Mouse (Mus musculus): Measurements from ENCODE around the gene Timm29. TPM values are rescaled to one million over a fixed set of nuclear protein-coding genes. Genes with fewer than 3 reads are reported as not detected.

Timm29 gene
- polyA plus RNA-seq, 1 experiment from 2014 or later: 74.0 TPM

GRCm38 (mm10) chr9:21574012-21574801, 18.3 kb upstream of the Timm29 start:
- no peak for DNase-seq (ENCODE audit: low spot score)
- no peaks in the 10 kb centered on the region for H3K27me3 ChIP-seq (ENCODE audit: control insufficient read depth, insufficient read depth, low read length)
- no peaks in the 10 kb centered on the region for H3K9me3 ChIP-seq (ENCODE audit: control insufficient read depth, low read length)
- no peak overlapping the region for H3K27ac ChIP-seq
- no peak for ATAC-seq (ENCODE audit: low FRiP score)
- no peaks in the 10 kb centered on the region for H3K4me1 ChIP-seq (replicated peaks; ENCODE audit: control insufficient read depth, insufficient read depth, low read length)
- no peak overlapping the region for H3K4me3 ChIP-seq (replicated peaks; ENCODE audit: low read length)
- H3K9ac ChIP-seq: no peak overlapping the region
- peaks cover 98% of the 10 kb centered on the region for H3K36me3 ChIP-seq (replicated peaks; ENCODE audit: control insufficient read depth, insufficient read depth)
- H3K4me2 ChIP-seq (replicated peaks): no peak overlapping the region
- WGBS: 96% methylated on average over 8 of the region's 8 CpGs

GRCm38 (mm10) chr9:21575253-21575652, 17.3 kb upstream of the Timm29 start:
- DNase-seq (ENCODE audit: low spot score) (no peak), ATAC-seq (ENCODE audit: low FRiP score) (no peak)
- no peak overlapping the region for H3K27ac ChIP-seq
- H3K36me3 ChIP-seq (replicated peaks; ENCODE audit: control insufficient read depth, insufficient read depth): peaks cover 98% of the 10 kb centered on the region
- no peaks in the 10 kb centered on the region for H3K9me3 ChIP-seq (ENCODE audit: control insufficient read depth, low read length)
- H3K4me2 ChIP-seq (replicated peaks): no peak overlapping the region
- no peaks in the 10 kb centered on the region for H3K4me1 ChIP-seq (replicated peaks; ENCODE audit: control insufficient read depth, insufficient read depth, low read length)
- no peak overlapping the region for H3K9ac ChIP-seq
- no peaks in the 10 kb centered on the region for H3K27me3 ChIP-seq (ENCODE audit: control insufficient read depth, insufficient read depth, low read length)
- no peak overlapping the region for H3K4me3 ChIP-seq (replicated peaks; ENCODE audit: low read length)
- 96% methylated on average over 10 of the region's 10 CpGs for WGBS

GRCm38 (mm10) chr9:21576286-21576685, 16.2 kb upstream of the Timm29 start:
- H3K4me3 ChIP-seq (replicated peaks; ENCODE audit: low read length): no peak overlapping the region
- ATAC-seq (ENCODE audit: low FRiP score) (no peak), DNase-seq (ENCODE audit: low spot score) (no peak)
- H3K27me3 ChIP-seq (ENCODE audit: control insufficient read depth, insufficient read depth, low read length): no peaks in the 10 kb centered on the region
- H3K27ac ChIP-seq: no peak overlapping the region
- H3K36me3 ChIP-seq (replicated peaks; ENCODE audit: control insufficient read depth, insufficient read depth): peaks cover 99% of the 10 kb centered on the region
- WGBS: 88% methylated on average over 1 of the region's 1 CpGs
- no peak overlapping the region for H3K4me2 ChIP-seq (replicated peaks)
- H3K9ac ChIP-seq: no peak overlapping the region
- H3K9me3 ChIP-seq (ENCODE audit: control insufficient read depth, low read length): no peaks in the 10 kb centered on the region
- no peaks in the 10 kb centered on the region for H3K4me1 ChIP-seq (replicated peaks; ENCODE audit: control insufficient read depth, insufficient read depth, low read length)

- no peak for DNase-seq (ENCODE audit: low spot score)
- H3K9ac ChIP-seq: no peak overlapping the region
- H3K4me3 ChIP-seq (replicated peaks; ENCODE audit: low read length): no peak overlapping the region
- no peaks in the 10 kb centered on the region for H3K9me3 ChIP-seq (ENCODE audit: control insufficient read depth, low read length)
- H3K4me1 ChIP-seq (replicated peaks; ENCODE audit: control insufficient read depth, insufficient read depth, low read length): no peaks in the 10 kb centered on the region
- no peaks in the 10 kb centered on the region for H3K27me3 ChIP-seq (ENCODE audit: control insufficient read depth, insufficient read depth, low read length)
- H3K27ac ChIP-seq: no peak overlapping the region
- H3K36me3 ChIP-seq (replicated peaks; ENCODE audit: control insufficient read depth, insufficient read depth): peaks cover 98% of the 10 kb centered on the region
- ATAC-seq (ENCODE audit: low FRiP score): no peak
- 68% methylated on average over 3 of the region's 3 CpGs for WGBS
- no peak overlapping the region for H3K4me2 ChIP-seq (replicated peaks)
Measured at GRCm38 (mm10) chr9:21578226-21578625, 14.3 kb upstream of the Timm29 start.

GRCm38 (mm10) chr9:21585401-21585800, 7.1 kb upstream of the Timm29 start:
- 95% methylated on average over 1 of the region's 1 CpGs for WGBS
- Histone ChIP-seq H3K9ac (no peak overlapping the region), H3K4me1 (replicated peaks; ENCODE audit: control insufficient read depth, insufficient read depth, low read length) (no peaks in the 10 kb centered on the region), H3K27me3 (ENCODE audit: control insufficient read depth, insufficient read depth, low read length) (no peaks in the 10 kb centered on the region), H3K4me3 (replicated peaks; ENCODE audit: low read length) (no peak overlapping the region), H3K27ac (no peak overlapping the region), H3K36me3 (replicated peaks; ENCODE audit: control insufficient read depth, insufficient read depth) (peaks cover 97% of the 10 kb centered on the region), H3K4me2 (replicated peaks) (no peak overlapping the region), H3K9me3 (ENCODE audit: control insufficient read depth, low read length) (no peaks in the 10 kb centered on the region)
- DNase-seq (ENCODE audit: low spot score): no peak
- ATAC-seq (ENCODE audit: low FRiP score): no peak

GRCm38 (mm10) chr9:21587678-21588349, 4.7 kb upstream of the Timm29 start:
- H3K36me3 ChIP-seq (replicated peaks; ENCODE audit: control insufficient read depth, insufficient read depth): peaks cover 73% of the 10 kb centered on the region
- H3K4me2 ChIP-seq (replicated peaks): no peak overlapping the region
- no peak for ATAC-seq (ENCODE audit: low FRiP score)
- WGBS: 84% methylated on average over 23 of the region's 23 CpGs
- no peaks in the 10 kb centered on the region for H3K9me3 ChIP-seq (ENCODE audit: control insufficient read depth, low read length)
- no peaks in the 10 kb centered on the region for H3K27me3 ChIP-seq (ENCODE audit: control insufficient read depth, insufficient read depth, low read length)
- DNase-seq (ENCODE audit: low spot score): no peak
- no peak overlapping the region for H3K4me3 ChIP-seq (replicated peaks; ENCODE audit: low read length)
- peaks cover 8% of the 10 kb centered on the region for H3K4me1 ChIP-seq (replicated peaks; ENCODE audit: control insufficient read depth, insufficient read depth, low read length)
- no peak overlapping the region for H3K27ac ChIP-seq
- H3K9ac ChIP-seq: no peak overlapping the region

GRCm38 (mm10) chr9:21588350-21588749, 4.2 kb upstream of the Timm29 start:
- DNase-seq (ENCODE audit: low spot score) (no peak), ATAC-seq (ENCODE audit: low FRiP score) (no peak)
- Histone ChIP-seq H3K9me3 (ENCODE audit: control insufficient read depth, low read length) (no peaks in the 10 kb centered on the region), H3K4me1 (replicated peaks; ENCODE audit: control insufficient read depth, insufficient read depth, low read length) (peaks cover 10% of the 10 kb centered on the region), H3K4me3 (replicated peaks; ENCODE audit: low read length) (no peak overlapping the region), H3K4me2 (replicated peaks) (no peak overlapping the region), H3K36me3 (replicated peaks; ENCODE audit: control insufficient read depth, insufficient read depth) (peaks cover 68% of the 10 kb centered on the region), H3K27me3 (ENCODE audit: control insufficient read depth, insufficient read depth, low read length) (no peaks in the 10 kb centered on the region), H3K27ac (no peak overlapping the region), H3K9ac (no peak overlapping the region)
- 92% methylated on average over 8 of the region's 8 CpGs for WGBS

- no peak overlapping the region for H3K4me3 ChIP-seq (replicated peaks; ENCODE audit: low read length)
- DNase-seq (ENCODE audit: low spot score) (no peak), ATAC-seq (ENCODE audit: low FRiP score) (no peak)
- H3K36me3 ChIP-seq (replicated peaks; ENCODE audit: control insufficient read depth, insufficient read depth): peaks cover 56% of the 10 kb centered on the region
- H3K9me3 ChIP-seq (ENCODE audit: control insufficient read depth, low read length): no peaks in the 10 kb centered on the region
- 87% methylated on average over 5 of the region's 5 CpGs for WGBS
- no peaks in the 10 kb centered on the region for H3K27me3 ChIP-seq (ENCODE audit: control insufficient read depth, insufficient read depth, low read length)
- H3K27ac ChIP-seq: no peak overlapping the region
- no peak overlapping the region for H3K4me2 ChIP-seq (replicated peaks)
- peaks cover 22% of the 10 kb centered on the region for H3K4me1 ChIP-seq (replicated peaks; ENCODE audit: control insufficient read depth, insufficient read depth, low read length)
- no peak overlapping the region for H3K9ac ChIP-seq
Measured at GRCm38 (mm10) chr9:21589538-21589937, 3.0 kb upstream of the Timm29 start.

- peak overlapping the region; percentile 90; the same call in 1 of the 2 replicates for H3K9ac ChIP-seq
- H3K4me3 ChIP-seq (replicated peaks; ENCODE audit: low read length): no peak overlapping the region; the same call in 1 of the 2 replicates
- 86% methylated on average over 6 of the region's 6 CpGs for WGBS
Measured at GRCm38 (mm10) chr9:21591127-21591830, 1.2 kb upstream of the Timm29 start.

More at GRCm38 (mm10) chr9:21591127-21591830, 1.2 kb upstream of the Timm29 start:
- Histone ChIP-seq H3K27me3 (ENCODE audit: control insufficient read depth, insufficient read depth, low read length) (no peaks in the 10 kb centered on the region), H3K4me2 (replicated peaks) (peak overlapping the region; percentile 87), H3K27ac (no peak overlapping the region), H3K36me3 (replicated peaks; ENCODE audit: control insufficient read depth, insufficient read depth) (peaks cover 57% of the 10 kb centered on the region), H3K4me1 (replicated peaks; ENCODE audit: control insufficient read depth, insufficient read depth, low read length) (peaks cover 31% of the 10 kb centered on the region), H3K9me3 (ENCODE audit: control insufficient read depth, low read length) (no peaks in the 10 kb centered on the region)
- DNase-seq (ENCODE audit: low spot score) (no peak), ATAC-seq (ENCODE audit: low FRiP score) (no peak)

Measured in hindbrain, embryonic 14.5 days (tissue).